Mouse (Mus musculus) skeletal muscle tissue, adult 2 months (tissue): ENCODE measurements at regions not wholly inside any gene's neighbourhood (a gene's known extent, or its start where the extent isn't known, plus 50 kb on each side); places are given as distances from the start of the nearest gene placed in this dataset.

Source experiments
- DNase-seq: peaks from one replicate; pipeline ENCODE4 v3.0.0-alpha.2; 2012; ENCODE audit warnings: low read depth, low spot score

- DNase-seq = no peak
These were observed 250.0 kb upstream of the Fam92a start for GRCm38 (mm10) chr4:12421628-12422319.

- DNase-seq = peak; percentile 21
These were observed 246.3 kb upstream of the Fam92a start for GRCm38 (mm10) chr4:12418086-12418485.

GRCm38 (mm10) chr4:12395344-12395743, 223.5 kb upstream of the Fam92a start:
- DNase-seq = no peak

- DNase-seq = no peak
These were observed 205.2 kb upstream of the Fam92a start for GRCm38 (mm10) chr4:12376797-12377570.

GRCm38 (mm10) chr4:12369551-12369950, 197.7 kb upstream of the Fam92a start:
- DNase-seq = no peak

DNA sequence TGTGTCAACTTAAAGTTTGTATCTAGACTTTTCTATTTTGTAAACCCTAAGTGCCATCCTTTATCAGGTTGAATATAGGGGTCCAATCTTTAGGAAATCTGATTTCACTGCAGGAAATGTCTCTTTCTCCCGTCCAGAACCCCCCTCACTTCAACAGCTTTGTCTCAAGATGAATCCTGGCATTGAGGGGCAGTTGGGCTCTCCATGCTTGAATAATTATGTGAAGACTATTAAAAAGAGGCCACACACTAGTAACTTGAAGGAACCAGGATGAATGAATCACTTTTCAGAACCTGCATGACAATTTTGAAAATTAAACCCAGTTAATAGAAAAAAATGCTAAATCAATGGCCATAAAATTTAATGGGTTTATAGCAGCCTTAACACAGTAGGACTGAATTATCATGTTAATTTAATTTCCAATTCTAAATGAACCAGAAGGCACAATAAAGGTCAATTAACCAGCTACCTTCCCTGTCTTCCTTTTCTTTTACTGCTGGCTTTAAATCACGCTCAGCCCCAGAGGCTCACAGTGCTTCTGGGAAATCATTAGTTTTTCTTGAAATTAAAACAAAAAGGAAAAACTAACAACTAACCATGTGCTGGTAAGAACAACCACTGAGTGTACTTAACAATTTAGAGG, 185.3 kb upstream of the Fam92a start:
- no peak for DNase-seq

- DNase-seq = no peak
These were observed 181.6 kb upstream of the Fam92a start for GRCm38 (mm10) chr4:12353337-12353856.

GRCm38 (mm10) chr4:12339236-12339635, 167.4 kb upstream of the Fam92a start:
- no peak for DNase-seq

- no peak for DNase-seq
These were observed 163.2 kb upstream of the Fam92a start for GRCm38 (mm10) chr4:12334832-12335587.

- DNase-seq = no peak
These were observed 162.6 kb upstream of the Fam92a start for GRCm38 (mm10) chr4:12334429-12334828.

DNA sequence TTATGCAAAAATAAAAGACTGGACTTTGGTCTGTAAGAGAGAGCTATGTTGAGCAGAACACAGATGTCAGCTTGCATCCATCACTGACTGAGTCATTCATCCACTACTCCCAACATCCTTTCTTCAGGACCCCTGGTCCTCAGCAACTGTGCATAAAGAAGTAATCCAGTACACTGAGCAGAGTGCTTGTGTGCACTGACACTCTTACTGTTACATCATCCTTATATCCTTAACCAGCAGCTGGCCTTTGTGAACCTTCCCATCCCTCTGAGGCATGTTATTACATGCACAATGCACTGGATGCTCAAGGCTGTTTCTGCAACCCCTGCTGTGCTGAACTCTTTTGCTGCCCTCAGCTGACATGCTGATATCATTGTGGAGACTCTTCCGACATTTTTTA, 144.2 kb upstream of the Fam92a start:
- no peak for DNase-seq

GRCm38 (mm10) chr4:12308332-12308731, 136.5 kb upstream of the Fam92a start:
- no peak for DNase-seq

DNA sequence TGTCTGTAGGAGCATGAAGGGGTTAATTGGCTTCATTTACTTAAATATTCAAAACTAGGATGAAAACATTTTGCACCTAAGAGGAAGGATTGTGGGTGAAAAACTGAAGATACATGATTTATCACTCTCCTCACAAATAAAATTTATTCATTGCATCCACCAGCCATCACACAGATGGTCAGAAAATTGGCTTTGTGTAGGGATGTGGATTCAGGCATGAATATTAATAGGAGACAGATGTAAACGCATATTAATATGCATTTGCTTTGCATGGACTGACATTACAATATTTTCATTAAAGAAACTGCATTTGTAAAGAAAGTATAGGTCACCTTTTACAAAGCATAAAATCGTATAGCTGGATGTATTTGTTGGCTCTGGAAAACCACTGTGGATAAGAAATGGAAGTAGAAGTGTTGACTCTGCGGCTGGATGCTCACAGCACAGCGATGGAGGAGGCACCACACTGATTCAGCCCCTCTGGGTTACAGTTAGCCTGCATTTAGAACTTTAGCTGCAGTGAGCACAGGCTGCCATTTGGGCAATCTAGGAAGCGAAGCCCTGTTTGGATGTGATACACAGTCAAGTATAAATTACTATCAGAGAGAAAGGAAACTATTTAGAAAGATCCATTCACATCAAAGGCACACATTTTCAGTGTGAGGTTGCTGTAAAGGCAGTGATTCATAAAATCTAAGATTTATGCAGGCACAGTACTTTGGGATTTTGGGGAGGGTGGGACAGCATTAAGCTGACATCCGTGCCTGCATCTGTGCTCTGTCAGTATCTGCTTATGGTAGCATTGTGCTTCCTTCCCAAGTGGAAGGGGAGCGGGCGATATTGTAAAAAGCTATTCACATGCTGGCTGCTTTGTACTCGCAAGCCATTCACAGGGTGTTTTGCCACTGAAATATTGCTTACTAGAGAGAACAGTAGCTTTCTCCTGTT, 135.1 kb upstream of the Fam92a start:
- DNase-seq = no peak

GRCm38 (mm10) chr4:12287079-12287686, 115.4 kb upstream of the Fam92a start:
- DNase-seq = no peak

DNA sequence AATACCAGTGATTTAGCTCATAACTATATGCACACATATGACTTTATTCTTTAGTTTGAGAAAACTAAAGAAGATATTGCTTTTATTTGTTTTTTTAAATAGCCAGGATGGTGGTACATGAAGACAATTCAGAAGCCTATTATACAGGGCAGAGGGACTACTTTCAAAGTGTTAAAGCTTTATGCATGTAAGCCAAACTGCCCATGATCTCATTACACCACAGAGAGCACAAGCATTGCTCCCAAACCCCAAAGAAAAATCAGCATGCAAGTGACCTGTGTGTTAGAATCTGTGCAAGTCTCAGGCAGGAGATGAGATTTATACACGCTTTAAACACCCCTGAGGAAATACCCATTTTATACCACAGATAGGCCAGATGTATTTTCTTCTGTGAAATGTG, 114.6 kb upstream of the Fam92a start:
- no peak for DNase-seq

GRCm38 (mm10) chr4:12285983-12286382, 114.2 kb upstream of the Fam92a start:
- no peak for DNase-seq

DNA sequence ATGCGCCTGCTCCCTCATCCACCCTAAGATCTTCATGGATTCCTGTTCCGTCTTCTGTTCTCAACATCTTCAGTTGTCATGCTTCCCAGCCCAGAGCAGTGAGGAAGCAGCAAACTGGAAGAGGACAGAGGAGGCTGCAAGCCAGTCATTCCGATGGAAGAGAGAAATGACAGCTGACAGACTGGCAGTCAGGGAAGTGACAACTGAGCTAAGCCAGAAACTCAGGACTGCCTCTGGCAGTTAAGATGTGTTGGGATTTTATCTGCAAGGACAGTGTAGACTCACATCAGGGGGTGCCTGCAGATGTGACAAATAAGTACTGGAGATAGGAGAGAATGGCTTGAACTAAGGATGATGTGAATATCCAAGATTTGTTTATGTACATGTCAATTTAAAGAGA, 106.1 kb upstream of the Fam92a start:
- DNase-seq = no peak

- DNase-seq = no peak
These were observed 101.6 kb upstream of the Fam92a start for GRCm38 (mm10) chr4:12273369-12273768.

DNA sequence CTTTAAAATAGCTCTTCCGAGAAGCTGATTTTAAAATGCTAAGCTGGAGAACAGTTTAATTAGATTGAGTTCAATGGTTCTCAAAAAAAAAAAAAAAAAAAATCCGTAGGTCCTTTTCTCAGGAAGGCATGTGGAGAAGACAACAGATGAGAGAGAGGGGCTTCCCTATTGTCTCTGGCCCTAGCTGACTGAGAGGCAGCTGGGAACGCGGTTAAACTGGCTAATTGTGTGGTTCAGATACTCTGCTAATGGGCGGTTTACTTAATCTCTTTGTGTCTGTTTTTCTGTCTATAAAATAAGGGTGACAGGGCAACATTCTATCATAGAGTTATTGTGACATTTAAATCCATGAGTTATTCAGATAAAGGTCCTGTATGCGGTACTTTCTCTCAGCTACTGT, 101.1 kb upstream of the Fam92a start:
- no peak for DNase-seq

DNA sequence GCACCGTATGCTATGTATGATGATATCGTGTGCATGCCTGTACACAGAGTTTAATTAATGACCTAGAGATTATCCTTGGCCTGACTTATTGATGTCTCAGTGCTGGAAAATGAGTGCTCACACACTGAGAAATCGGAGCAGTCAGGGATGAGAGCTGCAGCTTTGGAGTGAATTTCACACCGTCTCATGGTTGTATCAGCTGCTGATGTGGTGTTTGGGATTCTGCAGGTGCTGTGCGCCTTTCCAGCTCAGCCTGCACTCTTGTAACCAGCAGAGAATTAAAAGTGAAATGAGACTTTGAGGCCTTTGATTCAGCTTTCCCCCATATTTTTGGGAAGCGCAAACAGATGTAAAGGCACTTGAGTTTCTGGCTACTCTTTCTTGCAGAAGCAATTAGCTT, 100.6 kb upstream of the Fam92a start:
- DNase-seq = no peak
